Mouse (Mus musculus) liver, embryonic 14.5 days (tissue): Measurements from ENCODE around the gene Rnf180. TPM values are rescaled to one million over a fixed set of nuclear protein-coding genes. Genes with fewer than 3 reads are reported as not detected.

Experiments used
- ATAC-seq: fragments of 200-750 bp; cut with Nextera tagmentation; 2 replicates; pipeline ENCODE4 v1.8.0; 2017; ENCODE audit warnings: moderate number of reproducible peaks, mild to moderate bottlenecking, moderate library complexity; ENCODE audit not compliant: insufficient read depth
- DNase-seq, 3 experiments: peaks; one replicate each; pipeline ENCODE4 v3.0.0-alpha.2; 2012 to 2013; ENCODE audit warnings: low read depth in 3 of 3, low spot score in 3 of 3
- H3K27ac ChIP-seq: fragments of 300-500 bp; sonication (generic); 2 replicates; pipeline ENCODE4 v1.5.1; 2014; ENCODE audit warnings: moderate library complexity, mild to moderate bottlenecking, control low read depth, inconsistent platforms
- H3K27me3 ChIP-seq: fragments of 300-500 bp; sonication (generic); 2 replicates; pipeline ENCODE4 v1.6.1; 2014; ENCODE audit warnings: mild to moderate bottlenecking, low read length, moderate library complexity; ENCODE audit not compliant: control insufficient read depth, insufficient read depth
- H3K36me3 ChIP-seq: fragments of 300-500 bp; sonication (generic); replicated peaks from 2 replicates; pipeline ENCODE4 v1.6.1; 2014; ENCODE audit warnings: low read depth; ENCODE audit not compliant: control insufficient read depth, insufficient read depth
- H3K4me1 ChIP-seq, 2 experiments: fragments of 200-500 bp in 1 of 2; fragments of 300-500 bp in 1 of 2; sonication (generic) in 1 of 2; replicated peaks; 2 replicates each; pipeline ENCODE4 v1.6.1; 2012 to 2014; ENCODE audit warnings: antibody characterized with exemption in 1 of 2, inconsistent platforms in 1 of 2, low read length in 1 of 2; ENCODE audit not compliant: control insufficient read depth in 2 of 2, insufficient read depth in 2 of 2
- H3K4me2 ChIP-seq: fragments of 300-500 bp; sonication (generic); 2 replicates; pipeline ENCODE4 v1.6.1; 2014; ENCODE audit warnings: low read depth, mild to moderate bottlenecking, control low read depth, moderate library complexity
- H3K4me3 ChIP-seq, 2 experiments: fragments of 200-500 bp in 1 of 2; fragments of 300-500 bp in 1 of 2; sonication (generic) in 1 of 2; 2 replicates each; pipeline ENCODE4 v1.5.1; 2012 to 2014; ENCODE audit warnings: low read depth in 2 of 2, low read length in 2 of 2, mild to moderate bottlenecking in 2 of 2, control low read depth in 1 of 2, inconsistent platforms in 1 of 2, moderate library complexity in 1 of 2; ENCODE audit not compliant: insufficient read depth in 1 of 2
- H3K9ac ChIP-seq: fragments of 300-500 bp; sonication (generic); replicated peaks from 2 replicates; pipeline ENCODE4 v1.6.1; 2014; ENCODE audit warnings: mild to moderate bottlenecking, control low read depth, moderate library complexity
- H3K9me3 ChIP-seq: fragments of 300-500 bp; sonication (generic); 2 replicates; pipeline ENCODE4 v1.6.1; 2016; ENCODE audit warnings: low read length, mixed read lengths; ENCODE audit not compliant: control insufficient read depth
- CTCF ChIP-seq: IDR thresholded peaks from 2 replicates; pipeline ENCODE4 v1.5.1; 2016; ENCODE audit warnings: antibody characterized with exemption, low read depth, control low read depth
- EP300 ChIP-seq: IDR thresholded peaks from 2 replicates; pipeline ENCODE4 v1.6.1; 2016; ENCODE audit warnings: antibody characterized with exemption, low read depth
- WGBS: fragments of 180-500 bp; shearing (Covaris S2); extraction: QIAGEN DNeasy Blood & Tissue Kit; methylation state at CpG from one replicate; pipeline ENCODE4 v1.1.7; 2014; ENCODE audit not compliant: insufficient replicate concordance; 5-methylcytosine and 5-hydroxymethylcytosine counted together
- polyA plus RNA-seq, 2 experiments: library from polyadenylated mRNA; depleted of rRNA in 1 of 2; stranded (reverse) in 1 of 2; unstranded in 1 of 2; fragments of >200 nt; fragmentation: Nextera tagmentation in 1 of 2; extraction: Ambion mirVana in 1 of 2; gene quantifications; 2 replicates each; pipeline versions ENCODE4 v1.2.1 to v1.2.3; 2012 to 2014

The Rnf180 gene
- polyA plus RNA-seq, 2 experiments: 0.35 to 0.39 TPM

- Histone ChIP-seq H3K36me3 (no peaks in the 10 kb centered on the region), H3K27ac (no peak overlapping the region), H3K9me3 (no peaks in the 10 kb centered on the region), H3K4me1 (no peaks in the 10 kb centered on the region), H3K4me3 (no peak overlapping the region), H3K4me2 (no peak overlapping the region), H3K27me3 (no peaks in the 10 kb centered on the region), H3K9ac (no peak overlapping the region)
- TF ChIP-seq EP300 (no peak), CTCF (no peak)
- no peak for ATAC-seq
- no peak for DNase-seq
- 60% methylated on average over 5 of the region's 5 CpGs for WGBS
Observed at GRCm38 (mm10) chr13:105180781-105181180, 113.8 kb downstream of the Rnf180 start.

DNA sequence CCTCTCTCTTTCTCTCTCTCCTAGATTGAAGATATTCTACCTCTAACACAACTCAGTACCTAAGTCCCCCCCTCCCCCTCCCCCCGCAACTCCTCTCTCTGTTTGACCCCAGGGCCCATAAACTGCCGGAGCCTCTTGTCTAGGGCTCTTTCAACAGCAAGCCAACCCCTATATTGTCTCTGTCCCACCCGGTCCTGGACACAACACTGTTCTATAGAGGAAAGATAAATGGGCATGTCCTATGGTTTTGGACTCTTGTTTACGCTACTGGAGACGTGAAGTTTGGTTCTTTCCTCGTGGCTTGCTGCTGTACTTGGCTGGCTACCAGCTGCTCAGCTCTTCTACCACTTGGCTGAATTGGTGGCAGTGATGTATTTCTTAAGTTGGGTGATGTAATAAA, 129.2 kb downstream of the Rnf180 start:
- H3K4me3 ChIP-seq: no peak overlapping the region
- WGBS: 60% methylated on average over 6 of the region's 6 CpGs
- ATAC-seq (no peak), DNase-seq (no peak)
- no peaks in the 10 kb centered on the region for H3K9me3 ChIP-seq
- no peaks in the 10 kb centered on the region for H3K27me3 ChIP-seq
- no peak for TF ChIP-seq CTCF
- no peak overlapping the region for H3K4me2 ChIP-seq
- H3K27ac ChIP-seq: no peak overlapping the region
- H3K4me1 ChIP-seq: no peaks in the 10 kb centered on the region
- no peaks in the 10 kb centered on the region for H3K36me3 ChIP-seq
- no peak overlapping the region for H3K9ac ChIP-seq

DNA sequence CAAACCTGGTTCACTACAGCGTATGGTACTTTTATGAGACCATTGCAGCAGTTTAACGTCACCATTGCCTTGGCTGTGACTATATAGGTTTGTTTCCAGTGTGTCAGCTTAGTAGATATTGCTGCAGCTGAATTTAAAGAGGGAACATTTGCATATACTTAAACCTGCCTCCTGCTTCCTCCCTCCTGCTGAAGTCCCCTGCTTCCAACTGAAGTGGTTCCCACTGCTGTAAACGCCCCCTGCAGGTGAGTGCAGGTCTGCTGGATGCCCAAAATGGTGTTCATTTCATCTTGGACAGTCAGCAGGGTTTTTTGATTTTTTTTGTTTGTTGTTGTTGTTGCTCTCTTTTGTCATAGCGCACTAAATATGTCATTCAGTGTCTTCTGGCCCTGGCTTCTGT, 140.7 kb downstream of the Rnf180 start:
- Histone ChIP-seq H3K27ac (no peak overlapping the region), H3K27me3 (no peaks in the 10 kb centered on the region), H3K36me3 (no peaks in the 10 kb centered on the region), H3K4me3 (no peak overlapping the region), H3K9me3 (no peaks in the 10 kb centered on the region), H3K4me1 (peaks cover 0 to 2% of the 10 kb centered on the region in 2 experiments; a peak in 1 of 4 replicates), H3K9ac (no peak overlapping the region), H3K4me2 (no peak overlapping the region)
- no peak for TF ChIP-seq EP300
- TF ChIP-seq CTCF: peak; percentile 69
- 66% methylated on average over 4 of the region's 4 CpGs for WGBS
- DNase-seq: no peak
- no peak for ATAC-seq

- Histone ChIP-seq H3K36me3 (no peaks in the 10 kb centered on the region), H3K27me3 (no peaks in the 10 kb centered on the region), H3K4me2 (no peak overlapping the region), H3K9me3 (no peaks in the 10 kb centered on the region), H3K4me3 (no peak overlapping the region), H3K4me1 (peaks cover 0 to 2% of the 10 kb centered on the region in 2 experiments; a peak in 1 of 4 replicates), H3K9ac (no peak overlapping the region), H3K27ac (no peak overlapping the region)
- ATAC-seq: no peak
- no peak for DNase-seq
- 60% methylated on average over 3 of the region's 3 CpGs for WGBS
- no peak for TF ChIP-seq CTCF
- no peak for TF ChIP-seq EP300
Observed at GRCm38 (mm10) chr13:105150006-105150405, 144.6 kb downstream of the Rnf180 start.

DNA sequence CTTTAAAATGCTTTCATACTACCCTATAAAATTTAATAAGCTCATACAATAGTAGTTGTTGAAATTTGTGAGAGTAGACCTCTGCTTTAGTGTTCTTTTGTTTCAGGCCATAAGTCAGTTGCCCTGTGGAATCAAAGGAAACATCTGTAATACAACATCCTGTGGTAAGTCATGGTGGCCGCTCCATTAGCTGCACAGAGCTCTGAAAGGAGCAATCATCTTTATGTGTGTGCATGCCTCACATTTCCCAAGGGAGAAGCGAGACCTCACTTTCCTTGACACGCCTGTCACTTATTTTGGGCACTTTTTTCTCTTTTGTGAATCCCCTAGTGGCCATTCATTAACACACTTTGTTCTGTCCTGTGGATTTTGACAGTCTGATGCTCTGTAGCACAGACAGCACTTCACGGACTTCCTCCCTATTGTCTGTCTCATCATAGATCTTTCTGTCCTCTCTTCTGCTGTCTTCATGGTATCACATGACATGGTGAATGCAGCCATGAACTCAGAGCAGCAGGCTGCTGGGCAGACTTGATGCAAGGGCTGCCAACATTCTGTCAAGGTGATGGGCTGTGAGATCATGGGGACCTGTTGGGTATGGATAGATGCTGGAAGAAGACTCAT, 146.7 kb downstream of the Rnf180 start:
- 15% methylated on average over 4 of the region's 4 CpGs for WGBS
- no peak overlapping the region for H3K4me3 ChIP-seq
- no peak overlapping the region for H3K4me2 ChIP-seq
- TF ChIP-seq EP300 (no peak), CTCF (no peak)
- H3K36me3 ChIP-seq: no peaks in the 10 kb centered on the region
- ATAC-seq: peak; percentile 43; the same call in 1 of the 2 replicates
- no peak overlapping the region for H3K9ac ChIP-seq
- H3K9me3 ChIP-seq: no peaks in the 10 kb centered on the region
- H3K27me3 ChIP-seq: no peaks in the 10 kb centered on the region
- no peaks in the 10 kb centered on the region; a peak in 1 of 4 replicates for H3K4me1 ChIP-seq
- DNase-seq: no peak
- no peak overlapping the region for H3K27ac ChIP-seq
